Mouse (Mus musculus) spleen, postnatal 4 days (tissue): Measurements from ENCODE around the gene Ereg.

Experiments
- DNase-seq, 2 experiments: peaks; one replicate each; pipeline ENCODE4 v3.0.0; 2022; ENCODE audit warnings: low spot score in 2 of 2

Gene Ereg

DNA sequence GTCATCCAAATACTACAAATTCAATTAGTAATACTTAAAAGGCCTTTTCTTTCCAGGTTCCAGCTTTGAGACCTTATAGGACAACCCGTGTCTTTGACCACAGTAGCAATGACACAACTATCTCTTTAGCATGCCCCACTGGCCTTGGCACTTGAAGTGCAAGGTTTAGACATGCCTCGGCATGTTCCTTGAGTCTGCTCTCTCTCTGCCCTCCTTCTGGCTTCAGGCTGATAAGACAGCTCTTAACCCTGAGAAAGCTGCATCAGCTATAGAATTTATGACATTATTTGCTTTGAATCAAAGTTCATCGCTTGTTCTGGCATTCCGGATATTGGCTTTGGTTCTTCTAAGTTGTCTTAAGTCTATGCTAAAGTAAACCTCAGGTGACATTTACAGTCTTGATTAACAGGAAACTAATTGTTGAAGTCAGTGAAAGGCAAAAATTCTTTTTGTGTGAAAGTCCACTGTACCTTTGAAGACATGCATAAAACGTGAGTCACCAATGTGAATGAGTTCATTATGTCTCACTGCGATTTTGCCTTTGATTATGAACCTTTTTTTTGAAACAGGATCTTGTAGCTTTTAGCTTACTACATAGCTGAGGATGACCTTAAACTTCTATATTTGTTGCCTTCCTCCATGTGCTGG lies 35.7 kb downstream of the Ereg start:
- no peak for DNase-seq

DNA sequence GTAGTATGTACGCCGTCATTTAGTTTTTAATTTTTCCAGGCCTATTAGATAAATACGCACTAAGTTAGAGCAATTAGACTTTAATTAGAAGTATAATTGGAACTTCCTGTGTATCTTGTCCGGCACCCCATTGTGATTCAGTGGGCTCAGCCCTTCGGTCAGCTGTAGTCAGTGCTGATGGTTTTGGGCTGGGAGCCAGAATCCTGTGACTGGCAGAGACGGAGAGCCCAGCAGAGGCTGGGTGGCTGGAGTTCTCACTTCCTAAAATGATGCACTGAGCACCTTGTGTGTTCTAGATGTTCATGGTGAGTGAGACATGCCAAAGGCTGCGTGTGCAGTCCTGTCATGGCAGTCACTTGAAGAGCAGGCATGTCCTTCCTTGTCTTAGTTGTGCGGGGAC lies 36.6 kb downstream of the Ereg start:
- no peak for DNase-seq

DNA sequence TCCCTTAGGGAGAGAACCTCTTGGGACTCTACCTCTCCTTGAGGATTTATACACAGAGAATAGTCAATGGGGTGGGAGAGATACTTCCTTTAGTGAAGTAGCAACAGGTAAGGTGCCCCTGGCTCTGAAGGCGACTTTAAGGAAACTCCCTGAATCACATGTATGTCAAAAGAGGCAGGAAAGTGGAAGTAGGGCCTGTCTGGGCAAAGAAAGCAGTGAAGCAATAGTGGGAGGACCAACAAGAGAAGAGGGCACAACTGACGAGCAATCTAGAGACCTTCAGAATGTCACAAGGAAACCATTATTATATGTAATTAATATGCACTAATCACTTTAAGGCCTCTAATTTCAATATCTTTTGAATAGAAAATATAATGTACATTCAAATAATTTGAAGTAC lies 39.5 kb downstream of the Ereg start:
- DNase-seq = no peak

DNA sequence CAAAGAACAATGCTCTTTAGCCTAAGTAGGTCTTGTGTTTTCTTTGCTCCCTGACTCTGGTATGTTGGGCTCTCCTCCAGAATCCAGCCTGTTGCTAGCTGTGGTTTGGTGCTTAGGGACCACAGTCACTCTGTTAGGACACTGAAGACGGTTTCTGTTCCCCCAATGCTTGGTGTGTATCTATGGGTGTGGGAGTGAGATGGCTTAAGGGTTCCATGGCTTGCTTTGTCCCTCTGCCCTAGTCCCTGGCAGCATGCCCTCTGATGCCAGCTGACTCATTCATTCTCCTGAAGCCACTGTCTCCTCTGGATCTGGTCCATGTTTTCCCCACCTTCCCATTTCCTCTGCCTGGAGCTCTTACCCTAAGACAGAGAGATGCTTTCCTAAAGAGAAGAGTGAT lies 40.2 kb downstream of the Ereg start:
- no peak for DNase-seq

DNA sequence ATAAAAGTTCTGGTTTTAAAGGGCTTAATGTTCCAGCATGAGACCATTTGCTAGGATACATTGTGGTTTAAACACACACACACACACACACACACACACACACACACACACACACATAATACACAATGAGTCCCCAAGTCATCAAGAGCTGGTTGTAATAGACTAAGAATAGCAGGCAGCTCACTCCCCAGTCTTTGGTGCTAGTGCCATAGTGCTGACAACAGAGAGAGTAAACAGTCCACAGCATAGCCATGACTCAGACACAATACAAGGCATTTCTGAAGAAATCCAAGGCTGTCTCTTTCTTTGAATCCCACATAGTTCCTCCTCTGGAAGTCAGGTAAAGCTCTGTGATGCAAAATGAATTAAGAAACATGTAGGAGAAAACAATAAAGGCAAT lies 44.2 kb downstream of the Ereg start:
- DNase-seq = no peak

DNA sequence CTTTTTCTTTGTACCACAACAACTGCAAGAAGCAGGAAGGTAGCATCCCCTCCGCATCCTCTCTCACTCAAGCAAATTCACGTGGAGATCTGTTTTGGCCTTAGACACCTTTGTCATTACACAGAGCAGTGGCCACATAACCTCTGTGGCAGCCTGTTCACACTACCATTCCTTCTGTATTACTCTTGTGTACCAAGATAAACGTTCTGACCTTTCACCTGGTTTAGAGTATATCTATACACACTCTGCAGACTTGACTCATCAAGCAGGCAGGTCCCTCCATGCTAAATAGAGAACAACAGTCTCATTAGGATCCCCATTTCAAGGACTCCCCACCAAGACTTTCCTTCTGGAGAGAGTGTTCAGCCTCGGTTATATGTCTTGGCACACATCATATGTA lies 49.0 kb downstream of the Ereg start:
- DNase-seq = no peak

DNA sequence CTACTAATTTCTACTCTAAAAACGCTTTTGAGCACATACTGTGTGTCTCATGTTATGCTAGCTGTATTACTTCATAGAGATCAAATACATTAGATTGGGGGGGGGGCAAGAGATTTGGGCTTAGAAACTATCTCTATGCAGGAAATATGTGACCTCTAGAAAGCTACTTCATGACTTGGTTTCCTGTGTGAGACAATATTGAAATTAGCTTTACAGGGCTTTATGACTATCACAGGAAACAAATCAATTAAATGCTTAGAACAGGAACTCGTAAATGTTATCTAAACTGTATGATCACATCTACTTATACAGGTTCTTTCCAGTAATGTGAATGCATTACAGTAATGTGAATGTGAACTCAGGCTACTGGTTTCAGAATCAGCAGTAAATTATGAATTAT lies 49.7 kb downstream of the Ereg start:
- no peak for DNase-seq

DNA sequence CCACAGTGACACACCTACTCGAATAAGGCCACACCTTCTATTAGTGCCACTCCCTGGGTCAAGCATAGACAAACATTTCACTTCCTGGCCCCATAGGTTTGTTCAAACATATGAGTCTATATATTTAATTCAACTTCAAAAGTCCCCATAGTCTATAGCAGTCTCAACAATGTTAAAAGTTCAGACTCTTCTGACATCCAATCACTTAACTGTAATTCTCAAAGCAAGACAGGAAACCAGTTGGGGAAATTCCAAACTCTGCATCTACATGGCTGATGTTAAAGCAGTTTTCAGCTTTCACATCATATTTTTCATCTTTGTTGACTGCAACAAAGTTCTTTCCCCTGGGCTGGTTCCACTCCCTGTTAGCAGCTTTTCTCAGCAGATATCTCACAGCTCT lies 52.2 kb downstream of the Ereg start:
- no peak for DNase-seq

DNA sequence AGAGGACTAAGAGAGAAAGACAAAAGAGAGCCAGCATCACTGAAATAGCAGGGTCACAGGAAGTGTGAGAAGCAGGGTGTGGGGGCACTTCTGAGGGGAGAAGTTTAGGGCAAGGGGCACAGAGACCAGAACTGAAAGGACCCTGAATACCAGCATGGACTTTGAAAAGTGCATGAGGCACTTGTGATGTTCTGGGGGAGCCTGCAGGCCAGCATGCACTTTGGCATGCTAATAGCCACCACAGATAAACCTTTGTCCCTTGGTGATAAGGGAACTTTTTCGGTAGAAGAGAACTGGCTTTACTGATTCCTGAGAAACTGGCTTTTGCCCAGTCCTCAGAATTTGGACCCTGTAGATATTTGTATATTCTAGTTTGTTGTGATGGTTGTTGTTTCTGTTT lies 60.5 kb downstream of the Ereg start:
- DNase-seq = no peak

DNA sequence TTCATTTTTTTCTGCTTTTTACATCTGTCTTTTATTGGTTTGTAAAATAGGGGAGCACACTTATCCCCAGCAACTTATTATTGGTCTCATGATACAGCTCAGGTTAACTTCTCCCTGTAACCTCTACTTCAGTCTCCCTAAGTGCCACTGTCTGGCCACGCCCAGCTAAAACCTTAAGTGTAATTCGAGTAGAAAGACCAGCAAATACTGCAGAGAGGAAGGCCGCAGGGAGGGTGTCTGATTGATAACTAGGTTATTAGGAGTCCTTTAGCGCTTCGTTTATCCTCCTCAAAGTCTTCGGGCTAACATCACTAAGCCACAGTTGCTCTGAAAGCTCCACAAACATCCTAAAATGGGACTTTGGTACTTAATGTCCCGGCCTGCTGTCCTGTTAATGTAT lies 64.5 kb downstream of the Ereg start:
- DNase-seq = no peak

DNA sequence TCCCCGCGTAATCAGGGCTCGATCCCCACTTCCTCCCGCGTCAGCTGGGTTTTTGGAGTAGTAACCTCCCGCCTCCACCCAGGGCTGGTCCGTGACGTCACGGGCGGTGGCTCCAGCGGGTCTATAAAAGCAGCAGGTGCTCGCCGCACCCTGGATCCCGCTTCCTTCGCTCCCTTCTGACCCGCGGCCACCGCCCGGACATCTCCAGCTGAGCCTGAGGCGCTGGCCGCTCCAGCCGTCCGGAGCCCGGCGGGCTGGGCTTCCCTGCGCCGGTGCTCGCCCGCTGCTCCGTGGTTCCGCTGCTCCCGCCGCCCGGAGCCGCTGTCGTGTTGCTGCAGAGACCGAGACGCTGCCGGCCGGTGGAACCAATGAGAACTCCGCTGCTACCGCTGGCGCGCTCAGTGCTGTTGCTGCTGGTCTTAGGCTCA lies 65.0 kb downstream of the Ereg start, which contains the start of gene Areg:
TSS of gene Areg (plus strand) at position 154 of the 428 bp plus-strand sequence.
- DNase-seq = peak in 1 of 2 experiments; percentile 61

DNA sequence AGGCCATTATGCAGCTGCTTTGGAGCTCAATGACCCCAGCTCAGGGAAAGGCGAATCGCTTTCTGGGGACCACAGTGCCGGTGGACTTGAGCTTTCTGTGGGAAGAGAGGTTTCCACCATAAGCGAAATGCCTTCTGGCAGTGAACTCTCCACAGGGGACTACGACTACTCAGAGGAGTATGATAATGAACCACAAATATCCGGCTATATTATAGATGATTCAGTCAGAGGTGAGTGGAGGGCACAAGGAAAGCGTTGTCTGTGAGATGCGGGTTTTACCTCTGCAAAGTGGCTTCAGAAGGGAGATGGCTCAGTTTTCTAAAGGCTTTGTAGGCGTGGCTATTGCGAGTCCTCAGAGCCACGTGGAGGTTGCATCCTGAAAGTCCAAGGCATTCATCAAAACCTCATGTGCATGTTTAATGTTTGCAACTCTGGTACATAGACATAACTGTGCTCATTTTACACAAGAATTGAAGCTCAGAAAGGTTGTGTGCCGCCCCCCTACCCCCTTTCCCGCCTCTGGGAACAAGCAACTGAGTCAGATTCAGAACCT lies 66.5 kb downstream of the Ereg start:
- DNase-seq = no peak
